In genomic region chr8:111062893-111063292, GRCm38 (mm10) we compare ENCODE assay signal across 10 mouse cellular contexts. TPM values are rescaled to one million over a fixed set of nuclear protein-coding genes. Genes with fewer than 3 reads are reported as not detected.
DNase-seq lines count a peak whose midpoint lies in the region; ATAC-seq lines count a peak whose summit lies in the region.
"Had no signal": no experiment of that assay in that cellular context is flagged by ENCODE, and none has a peak within 500 bp of the region (broad histone marks: within the 10 kb centered on the region; RNA-seq: fewer than 3 reads in every experiment).

No protein-coding gene starts in this region.

- H3K9me3 ChIP-seq in heart, embryonic 15.5 days (replicated peaks), result no peaks in the 10 kb centered on the region
- no peaks in the 10 kb centered on the region for H3K9me3 ChIP-seq in embryonic facial prominence, embryonic 10.5 days
- H3K9me3 ChIP-seq in hindbrain, embryonic 16.5 days (ENCODE audit: control insufficient read depth, low read length), result no peaks in the 10 kb centered on the region
- no peaks in the 10 kb centered on the region for H3K9me3 ChIP-seq in midbrain, embryonic 11.5 days (ENCODE audit: control insufficient read depth, low read length)

- H3K27me3 ChIP-seq in heart, embryonic 15.5 days, result no peaks in the 10 kb centered on the region
- H3K27me3 ChIP-seq in embryonic facial prominence, embryonic 10.5 days (replicated peaks; ENCODE audit: low read depth, poor library complexity, severe bottlenecking), result 0 out of 2 replicates have a peak, but pooled peaks cover 8% of the 10 kb centered on the region
- no peaks in the 10 kb centered on the region for H3K27me3 ChIP-seq in hindbrain, embryonic 16.5 days (replicated peaks; ENCODE audit: control insufficient read depth, insufficient read depth, low read length)
- H3K27me3 ChIP-seq in midbrain, embryonic 11.5 days (ENCODE audit: control insufficient read depth, insufficient read depth, low read length), result no peaks in the 10 kb centered on the region

- no peak overlapping the region for H3K9ac ChIP-seq in heart, embryonic 15.5 days
- H3K9ac ChIP-seq in hindbrain, embryonic 16.5 days (ENCODE audit: low read depth, low read length), result no peak overlapping the region
- no peak overlapping the region for H3K9ac ChIP-seq in midbrain, embryonic 11.5 days (ENCODE audit: low read length)

- DNase-seq in heart, adult 8-10 months (ENCODE audit: low spot score), result no peak
- DNase-seq in embryonic facial prominence, embryonic 10.5 days (ENCODE audit: low spot score), result no peak
- DNase-seq in midbrain, embryonic 11.5 days (ENCODE audit: low spot score, missing footprints), result peak; percentile 87
- DNase-seq in adrenal gland, postnatal 36 days, result no peak
- DNase-seq in ovary, adult 18-20 months (ENCODE audit: low spot score), result no peak
- DNase-seq in urinary bladder, adult 18-20 months (ENCODE audit: low spot score in 2 of 2), result no peak

- no peak overlapping the region for H3K4me3 ChIP-seq in heart, embryonic 15.5 days
- H3K4me3 ChIP-seq in embryonic facial prominence, embryonic 10.5 days, result peak overlapping the region; percentile 75
- no peak overlapping the region; the same call in 1 of the 2 replicates for H3K4me3 ChIP-seq in hindbrain, embryonic 16.5 days (ENCODE audit: low read length)
- no peak overlapping the region for H3K4me3 ChIP-seq in midbrain, embryonic 11.5 days (ENCODE audit: low read depth, low read length)

- H3K4me2 ChIP-seq in heart, embryonic 15.5 days, result peak overlapping the region; percentile 83
- peak overlapping the region; percentile 75 for H3K4me2 ChIP-seq in hindbrain, embryonic 16.5 days (ENCODE audit: low read length)
- peak overlapping the region; percentile 53; the same call in 1 of the 2 replicates for H3K4me2 ChIP-seq in midbrain, embryonic 11.5 days

- ATAC-seq in heart, embryonic 15.5 days (replicated peaks; ENCODE audit: insufficient number of reproducible peaks, insufficient read depth, low FRiP score, low read depth), result no peak
- no peak for ATAC-seq in hindbrain, embryonic 16.5 days
- no peak for ATAC-seq in midbrain, embryonic 11.5 days (ENCODE audit: low FRiP score)

- WGBS in heart, embryonic 15.5 days, result 67% methylated on average over 2 of the region's 2 CpGs
- 49% methylated on average over 2 of the region's 2 CpGs for WGBS in embryonic facial prominence, embryonic 10.5 days
- WGBS in hindbrain, embryonic 16.5 days, result 42% methylated on average over 2 of the region's 2 CpGs
- 50% methylated on average over 2 of the region's 2 CpGs for WGBS in midbrain, embryonic 11.5 days

- H3K4me1 ChIP-seq in heart, embryonic 15.5 days (replicated peaks), result peaks cover 20% of the 10 kb centered on the region
- peaks cover 47% of the 10 kb centered on the region for H3K4me1 ChIP-seq in embryonic facial prominence, embryonic 10.5 days
- peaks cover 11% of the 10 kb centered on the region for H3K4me1 ChIP-seq in hindbrain, embryonic 16.5 days (ENCODE audit: control insufficient read depth, insufficient read depth, low read depth, low read length)
- peaks cover 2% of the 10 kb centered on the region; the same call in 1 of the 2 replicates for H3K4me1 ChIP-seq in midbrain, embryonic 11.5 days (ENCODE audit: control insufficient read depth, insufficient read depth, low read length)

- H3K27ac ChIP-seq in heart, embryonic 15.5 days, result no peak overlapping the region
- H3K27ac ChIP-seq in embryonic facial prominence, embryonic 10.5 days (replicated peaks), result no peak overlapping the region; the same call in 1 of the 2 replicates
- no peak overlapping the region for H3K27ac ChIP-seq in hindbrain, embryonic 16.5 days (ENCODE audit: low read depth, low read length)
- no peak overlapping the region for H3K27ac ChIP-seq in midbrain, embryonic 11.5 days (ENCODE audit: low read depth, low read length)

- no peaks in the 10 kb centered on the region for H3K36me3 ChIP-seq in heart, embryonic 15.5 days
- peaks cover 16% of the 10 kb centered on the region for H3K36me3 ChIP-seq in embryonic facial prominence, embryonic 10.5 days (replicated peaks)
- H3K36me3 ChIP-seq in hindbrain, embryonic 16.5 days (ENCODE audit: control insufficient read depth, insufficient read depth, low read length), result no peaks in the 10 kb centered on the region; the same call in 1 of the 2 replicates
- no peaks in the 10 kb centered on the region for H3K36me3 ChIP-seq in midbrain, embryonic 11.5 days (ENCODE audit: control insufficient read depth, insufficient read depth, low read length)

RNA-seq across cellular contexts. Expression of gene Exosc6, which starts 6.8 kb away (rescaled TPM):
- polyA plus RNA-seq in heart, embryonic 15.5 days (2015; fragmentation: Nextera tagmentation; extraction: Ambion mirVana), result 4.1 and 11.9 TPM in 2 replicates
- total RNA-seq in heart, adult 8-10 months (2022), result not detected
- 20.1 and 23.8 TPM in 2 replicates for polyA plus RNA-seq in embryonic facial prominence, embryonic 10.5 days (2016; fragmentation: Nextera tagmentation; extraction: Ambion mirVana)
- not detected in 2 replicates for polyA plus RNA-seq in hindbrain, embryonic 16.5 days (2015; fragmentation: Nextera tagmentation; extraction: Ambion mirVana)
- 8.4 and 10.8 TPM in 2 replicates for polyA plus RNA-seq in midbrain, embryonic 11.5 days (2014; fragmentation: Nextera tagmentation; extraction: Ambion mirVana)
- total RNA-seq in adrenal gland, postnatal 36 days (2021), result not detected
- total RNA-seq: left cerebral cortex, adult 8-10 months had no signal
- polyA plus RNA-seq: gonadal fat pad, adult 2 months had no signal

RNA-seq across cellular contexts. Expression of gene Clec18a, which starts 29.3 kb away (rescaled TPM):
- not detected in 2 replicates for polyA plus RNA-seq in heart, embryonic 15.5 days (2015; fragmentation: Nextera tagmentation; extraction: Ambion mirVana)
- 1 to 10 TPM in 3 of 4 experiments, under 1 TPM in 1; 0.98 to 2.3 (median 1.3) TPM for total RNA-seq in heart, adult 8-10 months (2022)
- polyA plus RNA-seq in embryonic facial prominence, embryonic 10.5 days (2016; fragmentation: Nextera tagmentation; extraction: Ambion mirVana), result 1.8 and 2.4 TPM in 2 replicates
- polyA plus RNA-seq in hindbrain, embryonic 16.5 days (2015; fragmentation: Nextera tagmentation; extraction: Ambion mirVana), result 0.49 and 0.65 TPM in 2 replicates
- 0.41 and 0.77 TPM in 2 replicates for polyA plus RNA-seq in midbrain, embryonic 11.5 days (2014; fragmentation: Nextera tagmentation; extraction: Ambion mirVana)
- total RNA-seq in adrenal gland, postnatal 36 days (2021), result not detected

RNA-seq across cellular contexts. Expression of gene Aars, which starts 29.9 kb away (rescaled TPM):
- 28.5 and 37.9 TPM in 2 replicates for polyA plus RNA-seq in heart, embryonic 15.5 days (2015; fragmentation: Nextera tagmentation; extraction: Ambion mirVana)
- 10 to 100 TPM; 32.2 to 33.5 (median 33.0) TPM for total RNA-seq in heart, adult 8-10 months (2022)
- 71.3 and 78.1 TPM in 2 replicates for polyA plus RNA-seq in embryonic facial prominence, embryonic 10.5 days (2016; fragmentation: Nextera tagmentation; extraction: Ambion mirVana)
- 92.2 and 94.7 TPM in 2 replicates for polyA plus RNA-seq in hindbrain, embryonic 16.5 days (2015; fragmentation: Nextera tagmentation; extraction: Ambion mirVana)
- polyA plus RNA-seq in midbrain, embryonic 11.5 days (2014; fragmentation: Nextera tagmentation; extraction: Ambion mirVana), result 73.2 and 79.9 TPM in 2 replicates
- 100 to 1,000 TPM; 114 to 165 TPM for total RNA-seq in adrenal gland, postnatal 36 days (2021)

RNA-seq across cellular contexts. Expression of gene Ddx19b, which starts 31.3 kb away (rescaled TPM):
- polyA plus RNA-seq in heart, embryonic 15.5 days (2015; fragmentation: Nextera tagmentation; extraction: Ambion mirVana), result 3.3 and 4.1 TPM in 2 replicates
- total RNA-seq in heart, adult 8-10 months (2022), result 10 to 100 TPM in 3 of 4 experiments, 1 to 10 TPM in 1; 9.8 to 11.9 (median 10.9) TPM
- polyA plus RNA-seq in embryonic facial prominence, embryonic 10.5 days (2016; fragmentation: Nextera tagmentation; extraction: Ambion mirVana), result 7.7 and 8.9 TPM in 2 replicates
- polyA plus RNA-seq in hindbrain, embryonic 16.5 days (2015; fragmentation: Nextera tagmentation; extraction: Ambion mirVana), result 6.7 and 6.9 TPM in 2 replicates
- polyA plus RNA-seq in midbrain, embryonic 11.5 days (2014; fragmentation: Nextera tagmentation; extraction: Ambion mirVana), result 7.9 and 8.3 TPM in 2 replicates
- 10 to 100 TPM; 11.8 to 12.5 TPM for total RNA-seq in adrenal gland, postnatal 36 days (2021)

RNA-seq across cellular contexts. Expression of gene Pdpr, which starts 31.5 kb away (rescaled TPM):
- polyA plus RNA-seq in heart, embryonic 15.5 days (2015; fragmentation: Nextera tagmentation; extraction: Ambion mirVana), result 10.2 and 11.9 TPM in 2 replicates
- 100 to 1,000 TPM; 109 to 143 (median 124) TPM for total RNA-seq in heart, adult 8-10 months (2022)
- polyA plus RNA-seq in embryonic facial prominence, embryonic 10.5 days (2016; fragmentation: Nextera tagmentation; extraction: Ambion mirVana), result 10.8 and 11.5 TPM in 2 replicates
- 9.5 and 10.5 TPM in 2 replicates for polyA plus RNA-seq in hindbrain, embryonic 16.5 days (2015; fragmentation: Nextera tagmentation; extraction: Ambion mirVana)
- 5.0 and 7.1 TPM in 2 replicates for polyA plus RNA-seq in midbrain, embryonic 11.5 days (2014; fragmentation: Nextera tagmentation; extraction: Ambion mirVana)
- total RNA-seq in adrenal gland, postnatal 36 days (2021), result 10 to 100 TPM; 38.3 to 44.7 TPM
